Mouse (Mus musculus) G1E (cell line): ENCODE results near the gene Plpp3. TPM values are rescaled to one million over a fixed set of nuclear protein-coding genes. Genes with fewer than 3 reads are reported as not detected.

ENCODE experiments used
- ATAC-seq: 2 replicates; pipeline ENCODE4 v1.8.0; 2016; ENCODE audit warnings: mild to moderate bottlenecking; ENCODE audit not compliant: insufficient number of reproducible peaks, poor library complexity, low FRiP score, severe bottlenecking; ENCODE audit errors: extremely low read depth
- DNase-seq: peaks from one replicate; pipeline ENCODE4 v3.0.0; 2012; ENCODE audit warnings: low spot score
- H3K27me3 ChIP-seq: 2 replicates; pipeline ENCODE4 v1.6.1; 2012; ENCODE audit warnings: mild to moderate bottlenecking, low read length, inconsistent platforms; ENCODE audit not compliant: insufficient read depth
- H3K36me3 ChIP-seq: replicated peaks from 2 replicates; pipeline ENCODE3; 2012; ENCODE audit warnings: mild to moderate bottlenecking, inconsistent platforms
- H3K4me1 ChIP-seq: 2 replicates; pipeline ENCODE4 v1.6.1; 2012; ENCODE audit warnings: low read depth, low read length, inconsistent platforms, mixed read lengths; ENCODE audit not compliant: insufficient read depth
- H3K4me3 ChIP-seq: 2 replicates; pipeline ENCODE4 v1.5.1; 2012; ENCODE audit warnings: low read depth, mild to moderate bottlenecking, inconsistent platforms, low read length, moderate library complexity, mixed read lengths
- H3K9me3 ChIP-seq: replicated peaks from 2 replicates; pipeline ENCODE4 v1.6.1; 2012; ENCODE audit warnings: inconsistent platforms
- CTCF ChIP-seq: IDR thresholded peaks from 2 replicates; pipeline ENCODE4 v1.5.1; 2012; ENCODE audit warnings: low read depth, low read length, inconsistent platforms, mixed read lengths
- GATA1 ChIP-seq: IDR thresholded peaks from 2 replicates; pipeline ENCODE4 v1.6.1; 2012; ENCODE audit warnings: borderline replicate concordance, low read length, inconsistent platforms, mixed read lengths
- GATA2 ChIP-seq: IDR thresholded peaks from 2 replicates; pipeline ENCODE4 v1.6.1; 2012; ENCODE audit warnings: low read depth, low read length, inconsistent platforms, borderline replicate concordance
- POLR2AphosphoS5 ChIP-seq: IDR thresholded peaks from 2 replicates; pipeline ENCODE4 v1.6.1; 2012; ENCODE audit warnings: low read depth, low read length, inconsistent platforms; ENCODE audit not compliant: insufficient replicate concordance
- TAL1 ChIP-seq: conservative IDR thresholded peaks from 2 replicates; pipeline ENCODE4 v1.6.1; 2012; ENCODE audit warnings: low read depth, low read length, inconsistent platforms, mixed read lengths
- polyA plus RNA-seq: library from polyadenylated mRNA; stranded (reverse); fragments of >175 nt; gene quantifications from 2 replicates; pipeline ENCODE4 v1.2.3, GENCODE M21; 2012
- total RNA-seq, 2 experiments: library from RNA; stranded (forward) in 1 of 2; stranded (reverse) in 1 of 2; fragments of 200-1000 nt in 1 of 2; fragments of >200 nt in 1 of 2; fragmentation: Nextera tagmentation in 1 of 2; gene quantifications; 2 replicates each; pipeline ENCODE4 v1.2.3; 2014 to 2017

Plpp3 gene
- total and polyA plus RNA-seq, 3 experiments, result not detected

GRCm38 (mm10) chr4:105278161-105278560 lies 121.0 kb downstream of the Plpp3 start:
- Histone ChIP-seq H3K4me1 (no peaks in the 10 kb centered on the region), H3K4me3 (no peak overlapping the region), H3K36me3 (no peaks in the 10 kb centered on the region), H3K27me3 (no peaks in the 10 kb centered on the region), H3K9me3 (peaks cover 78% of the 10 kb centered on the region)
- DNase-seq (no peak), ATAC-seq (no peak)
- TF ChIP-seq POLR2AphosphoS5 (no peak), GATA2 (no peak), GATA1 (no peak), CTCF (no peak), TAL1 (no peak)

- H3K4me1 ChIP-seq, result no peaks in the 10 kb centered on the region
- no peaks in the 10 kb centered on the region for H3K36me3 ChIP-seq
- H3K9me3 ChIP-seq, result peaks cover 74% of the 10 kb centered on the region
- no peak overlapping the region for H3K4me3 ChIP-seq
- TF ChIP-seq POLR2AphosphoS5 (no peak), GATA2 (no peak), TAL1 (no peak), CTCF (no peak)
- no peaks in the 10 kb centered on the region for H3K27me3 ChIP-seq
- ATAC-seq, result no peak
- DNase-seq, result no peak
Observed at GRCm38 (mm10) chr4:105278571-105279410, 121.6 kb downstream of the Plpp3 start.

- Histone ChIP-seq H3K9me3 (peaks cover 74% of the 10 kb centered on the region), H3K4me1 (no peaks in the 10 kb centered on the region), H3K36me3 (no peaks in the 10 kb centered on the region), H3K27me3 (no peaks in the 10 kb centered on the region), H3K4me3 (no peak overlapping the region)
- ATAC-seq (no peak), DNase-seq (no peak)
- TF ChIP-seq TAL1, result no peak
- no peak for TF ChIP-seq POLR2AphosphoS5
- no peak for TF ChIP-seq GATA1
- TF ChIP-seq CTCF, result no peak
- TF ChIP-seq GATA2, result no peak
Observed at GRCm38 (mm10) chr4:105279806-105280205, 122.7 kb downstream of the Plpp3 start.

- ATAC-seq, result no peak; the same call in 1 of the 2 replicates
- TF ChIP-seq CTCF (no peak), GATA1 (no peak), TAL1 (no peak), POLR2AphosphoS5 (no peak), GATA2 (no peak)
- no peaks in the 10 kb centered on the region for H3K36me3 ChIP-seq
- H3K4me1 ChIP-seq, result no peaks in the 10 kb centered on the region
- no peak for DNase-seq
- H3K27me3 ChIP-seq, result no peaks in the 10 kb centered on the region
- H3K9me3 ChIP-seq, result peaks cover 72% of the 10 kb centered on the region
- no peak overlapping the region for H3K4me3 ChIP-seq
Observed at GRCm38 (mm10) chr4:105281751-105282231, 124.6 kb downstream of the Plpp3 start.

Other genes with a start within 250 kb of the Plpp3 start
- gene Fyb2, start 243.9 kb upstream of the Plpp3 start, total RNA-seq (2014; fragmentation: Nextera tagmentation), result not detected in 2 replicates
- gene Fyb2, start 243.9 kb upstream of the Plpp3 start, total RNA-seq (2017), result 0.11 TPM in 1 of 2 replicates, not detected in the other
- gene Fyb2, start 243.9 kb upstream of the Plpp3 start, polyA plus RNA-seq, result not detected in 2 replicates
- gene Prkaa2, start 47.5 kb upstream of the Plpp3 start, total RNA-seq (2014; fragmentation: Nextera tagmentation), result not detected in 2 replicates
- gene Prkaa2, start 47.5 kb upstream of the Plpp3 start, total RNA-seq (2017), result 0.11 TPM in 1 of 2 replicates, not detected in the other
- gene Prkaa2, start 47.5 kb upstream of the Plpp3 start, polyA plus RNA-seq, result not detected in 2 replicates